Mouse (Mus musculus): ENCODE measurements at regions not wholly inside any gene's neighbourhood (a gene's known extent, or its start where the extent isn't known, plus 50 kb on each side); places are given as distances from the start of the nearest gene placed in this dataset.

DNA sequence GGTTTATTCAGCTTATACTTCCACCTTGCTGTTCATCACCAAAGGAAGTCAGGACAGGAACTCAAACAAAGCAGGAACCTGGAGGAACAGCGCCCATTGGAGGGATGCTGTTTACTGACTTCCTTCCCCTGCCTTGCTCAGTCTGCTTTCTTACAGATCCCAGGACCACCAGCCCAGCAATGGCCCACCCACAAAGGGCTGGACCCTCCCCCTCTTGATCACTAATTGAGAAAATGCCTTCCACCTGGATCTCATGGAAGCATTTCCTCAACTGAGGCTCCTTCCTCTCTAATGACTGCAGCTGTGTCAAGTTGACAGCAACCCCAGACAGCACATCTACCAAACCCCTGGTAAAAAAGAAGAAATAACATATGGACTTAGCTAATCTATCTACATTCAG, 312.7 kb downstream of the Sox4 start:
- TF ChIP-seq CTCF (IDR thresholded peaks at IDR 0.05; ENCODE audit: low read depth, low read length) = no peak
- TF ChIP-seq POLR2A (IDR thresholded peaks at IDR 0.05; ENCODE audit: extremely low read depth, insufficient read depth, low read length) = no peak
